Mouse (Mus musculus): ENCODE results near the gene Ccdc60.

Ccdc60 gene

GRCm38 (mm10) chr5:116269212-116270145 lies 19.3 kb downstream of the Ccdc60 start:
- no peak for DNase-seq

- DNase-seq: no peak
These were observed 26.1 kb downstream of the Ccdc60 start for GRCm38 (mm10) chr5:116262689-116263088.

DNA sequence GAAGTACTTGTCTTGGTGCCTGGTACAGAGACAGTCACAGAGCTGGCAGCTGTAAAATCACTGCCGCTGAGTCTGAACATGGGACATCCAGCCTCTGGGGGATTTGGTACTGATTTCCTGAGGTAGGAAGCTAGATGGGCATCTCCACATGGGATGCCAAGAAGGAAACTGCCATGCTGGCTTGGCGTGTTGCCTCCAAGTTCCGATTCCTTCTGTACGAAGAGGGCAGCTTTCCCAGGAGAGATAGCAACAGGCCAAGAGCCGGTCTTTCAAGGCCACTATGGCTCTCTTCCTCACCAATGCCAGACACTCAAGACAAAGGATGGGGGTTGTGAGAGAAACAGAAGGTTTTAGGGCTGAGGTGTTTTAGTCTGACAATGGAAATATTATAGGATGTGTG lies 26.8 kb downstream of the Ccdc60 start:
- DNase-seq: no peak

GRCm38 (mm10) chr5:116260356-116260755 lies 28.4 kb downstream of the Ccdc60 start:
- no peak for DNase-seq

- DNase-seq: no peak
These were observed 30.4 kb downstream of the Ccdc60 start for GRCm38 (mm10) chr5:116258321-116258860.

DNA sequence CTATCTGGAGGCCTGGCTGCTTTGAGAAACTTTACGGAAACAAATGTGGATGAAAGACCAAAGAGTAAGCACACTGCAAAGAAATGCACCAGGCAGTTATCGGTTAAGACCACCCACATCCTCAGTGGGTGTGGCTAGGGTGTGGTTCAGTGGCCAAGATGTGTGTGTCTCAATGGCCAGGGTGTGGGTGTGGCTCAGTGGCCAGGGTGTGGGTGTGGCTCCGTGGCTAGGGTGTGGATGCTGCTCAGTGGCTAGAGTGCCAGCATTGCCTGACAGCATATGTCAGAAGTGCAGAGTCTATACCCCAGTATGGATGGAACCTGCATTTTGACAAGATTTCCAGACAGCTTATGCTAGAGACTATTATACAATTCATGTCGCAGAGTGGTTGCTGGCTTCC lies 34.9 kb downstream of the Ccdc60 start:
- no peak for DNase-seq

DNA sequence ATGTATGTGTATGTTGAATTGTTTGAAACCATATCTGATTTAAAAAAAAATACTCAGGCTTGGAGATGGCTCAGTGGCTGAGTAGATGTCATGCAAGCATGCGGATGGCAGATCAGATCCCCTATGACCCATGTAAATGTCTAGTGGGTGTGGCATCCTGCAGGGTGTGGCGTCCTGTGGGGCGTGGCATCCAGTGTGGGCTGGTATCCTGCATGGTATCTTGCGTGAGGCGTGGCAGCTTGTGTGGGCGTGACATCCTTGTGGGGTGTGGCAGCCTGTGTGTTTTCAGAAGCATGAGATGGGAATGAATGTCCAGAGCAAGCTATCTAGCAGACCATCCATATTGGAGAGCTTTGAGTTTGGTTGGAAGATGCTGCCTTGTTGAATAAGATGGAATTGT lies 36.6 kb downstream of the Ccdc60 start:
- no peak for DNase-seq

GRCm38 (mm10) chr5:116246642-116247041 lies 42.1 kb downstream of the Ccdc60 start:
- no peak for DNase-seq

GRCm38 (mm10) chr5:116244476-116244875 lies 44.3 kb downstream of the Ccdc60 start:
- no peak for DNase-seq

GRCm38 (mm10) chr5:116243622-116244021 lies 45.2 kb downstream of the Ccdc60 start:
- DNase-seq: no peak

DNA sequence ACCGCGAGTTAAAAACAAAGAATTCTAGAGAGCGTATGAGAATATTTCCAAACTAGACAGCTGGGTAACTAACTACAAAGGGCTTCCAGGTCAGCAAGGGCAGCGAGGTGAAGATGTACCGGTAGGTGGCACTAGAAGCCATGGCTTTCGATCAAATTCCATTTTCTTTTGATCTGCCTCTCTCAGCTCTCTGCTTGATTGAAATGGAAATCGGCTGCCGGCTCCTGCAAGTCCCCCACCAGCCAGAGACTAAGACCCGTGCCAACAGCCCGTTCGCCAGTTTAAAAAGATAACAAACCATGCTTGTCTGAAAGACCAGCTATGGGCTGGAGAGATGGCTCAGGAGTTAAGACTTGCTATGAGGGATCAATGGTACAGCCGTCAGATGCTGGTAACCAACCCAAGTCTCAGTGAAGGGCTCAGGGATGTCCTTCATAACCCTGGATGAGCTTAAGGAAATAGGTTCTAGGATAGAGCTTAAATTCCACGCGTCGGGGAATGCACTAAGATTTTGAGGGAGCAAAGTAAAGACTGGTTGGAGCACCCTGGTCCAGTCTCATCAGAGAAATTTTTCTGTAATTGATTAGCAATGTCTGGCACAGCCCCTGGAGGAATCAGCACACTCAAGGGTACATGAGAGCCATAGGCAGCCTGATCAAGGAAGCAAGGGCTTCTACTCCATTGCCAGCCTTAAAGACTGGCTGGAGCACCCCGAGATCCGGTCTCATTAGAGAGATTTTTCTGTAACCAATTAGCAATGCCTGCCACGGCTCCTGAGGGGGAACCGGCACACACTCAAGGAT lies 56.7 kb downstream of the Ccdc60 start:
- DNase-seq: peak; percentile 62

DNA sequence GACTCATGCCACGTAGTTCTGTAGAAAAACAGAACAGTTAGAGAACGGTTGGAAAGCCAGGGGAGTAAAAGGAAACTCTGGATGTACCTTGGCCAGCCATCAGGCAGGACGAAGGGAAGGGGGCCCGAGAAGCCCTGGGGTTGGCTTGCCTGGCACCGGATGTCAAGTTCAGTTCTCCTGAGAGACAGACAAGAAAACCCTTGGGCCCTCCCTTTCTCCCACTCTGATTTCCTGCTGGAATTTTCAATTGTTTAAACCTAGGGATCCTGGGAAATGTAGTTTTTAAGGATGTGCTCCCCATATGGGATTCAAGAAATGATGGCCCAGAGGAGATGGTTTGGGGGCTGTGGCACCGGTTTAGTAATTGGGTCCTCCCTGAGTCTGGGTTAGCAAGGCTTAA lies 60.4 kb downstream of the Ccdc60 start:
- DNase-seq: no peak

GRCm38 (mm10) chr5:116224023-116224422 lies 64.8 kb downstream of the Ccdc60 start:
- DNase-seq: no peak

GRCm38 (mm10) chr5:116221916-116222315 lies 66.9 kb downstream of the Ccdc60 start:
- DNase-seq: no peak

DNA sequence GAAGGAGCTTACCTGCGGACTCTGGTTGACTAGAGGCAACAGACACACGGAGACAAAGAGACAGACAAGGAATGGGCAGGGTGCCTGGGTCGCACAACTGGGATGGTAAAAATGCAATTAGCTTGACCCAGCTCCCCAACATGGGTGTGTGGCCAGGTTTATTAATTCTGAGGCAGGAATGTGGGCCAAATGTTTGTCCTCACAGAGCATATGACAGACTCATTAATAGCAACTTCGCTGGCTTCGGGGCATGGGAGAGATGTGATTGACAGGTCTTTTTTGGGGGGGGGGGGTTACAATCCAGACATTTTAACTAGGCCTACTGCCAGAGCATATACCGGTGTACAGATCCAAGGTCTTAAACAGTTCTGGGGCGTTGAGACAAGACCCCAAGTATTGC lies 69.5 kb downstream of the Ccdc60 start:
- no peak for DNase-seq

DNA sequence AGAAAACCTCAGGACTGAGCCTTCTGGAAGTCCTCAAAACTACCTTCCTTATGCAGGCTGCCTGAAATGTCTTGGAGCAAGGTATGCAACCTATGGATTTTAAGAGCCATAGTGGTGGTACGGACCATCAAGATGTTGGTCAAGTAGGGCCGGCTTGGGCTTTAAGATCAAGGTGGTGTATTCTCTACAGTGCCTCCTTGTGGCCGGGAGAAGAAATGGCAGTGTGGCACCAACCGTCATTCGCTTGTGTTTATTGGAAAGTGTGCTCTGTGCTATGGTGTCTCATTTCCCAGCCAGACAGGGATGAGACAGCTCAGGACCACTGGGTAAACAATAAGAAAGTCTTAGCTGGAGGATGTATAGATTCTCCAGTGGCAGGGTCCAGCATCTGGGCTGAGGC lies 76.1 kb downstream of the Ccdc60 start:
- no peak for DNase-seq

DNA sequence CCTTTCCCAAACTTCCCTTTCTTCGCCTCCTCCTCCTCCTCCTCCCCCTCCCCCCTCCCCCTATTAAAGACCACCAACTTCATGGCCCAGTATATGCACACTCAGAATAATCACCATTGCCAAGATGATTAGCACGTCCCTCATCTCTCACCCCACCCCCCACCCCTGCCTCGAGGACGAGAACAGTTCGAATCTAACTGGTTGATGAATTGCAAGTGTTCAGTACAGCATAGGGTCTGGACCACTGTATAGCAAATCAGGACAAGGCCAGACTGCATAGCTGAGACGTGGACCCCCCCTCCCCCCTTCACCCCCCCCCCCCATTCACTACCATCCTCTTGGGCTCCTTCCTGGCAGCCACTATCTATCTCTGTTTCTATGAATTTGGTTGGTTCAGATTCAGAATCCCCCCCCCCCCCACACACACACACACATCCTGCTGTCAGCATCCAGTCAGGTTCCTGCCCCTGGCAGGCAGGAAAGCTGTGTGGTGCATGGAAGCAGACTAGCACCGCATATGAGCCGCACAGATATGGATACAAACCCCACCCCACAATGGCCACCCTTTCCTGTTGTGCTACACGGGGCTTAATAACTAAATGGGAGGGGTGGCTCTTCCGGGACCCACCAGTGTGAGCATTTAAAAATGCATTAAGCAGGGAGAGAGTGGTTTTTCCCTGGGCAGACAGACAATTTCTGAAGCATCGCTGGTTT lies 79.2 kb downstream of the Ccdc60 start:
- DNase-seq: no peak

GRCm38 (mm10) chr5:116208741-116209368 lies 79.9 kb downstream of the Ccdc60 start:
- DNase-seq: no peak

DNA sequence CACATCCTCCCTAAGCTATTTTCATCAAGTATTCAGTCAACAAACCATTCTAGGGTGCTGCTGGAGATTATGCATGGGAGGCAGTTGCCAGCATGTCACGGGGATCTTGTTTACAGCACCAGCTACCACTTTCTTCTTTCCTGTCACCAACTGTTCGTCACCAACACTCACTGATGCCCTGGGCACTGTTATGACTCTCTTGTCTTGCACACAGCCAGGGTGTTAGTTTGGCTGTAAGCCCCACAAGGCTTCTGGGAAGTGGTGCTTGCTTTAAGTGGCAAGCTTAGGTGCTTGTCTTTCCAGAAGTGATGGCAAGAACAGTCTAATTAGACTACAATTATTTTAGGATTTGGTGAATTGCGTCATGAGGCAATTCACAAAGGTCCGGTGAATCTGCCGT lies 86.1 kb downstream of the Ccdc60 start:
- DNase-seq: no peak

- no peak for DNase-seq
These were observed 94.3 kb downstream of the Ccdc60 start for GRCm38 (mm10) chr5:116194499-116194898.

DNA sequence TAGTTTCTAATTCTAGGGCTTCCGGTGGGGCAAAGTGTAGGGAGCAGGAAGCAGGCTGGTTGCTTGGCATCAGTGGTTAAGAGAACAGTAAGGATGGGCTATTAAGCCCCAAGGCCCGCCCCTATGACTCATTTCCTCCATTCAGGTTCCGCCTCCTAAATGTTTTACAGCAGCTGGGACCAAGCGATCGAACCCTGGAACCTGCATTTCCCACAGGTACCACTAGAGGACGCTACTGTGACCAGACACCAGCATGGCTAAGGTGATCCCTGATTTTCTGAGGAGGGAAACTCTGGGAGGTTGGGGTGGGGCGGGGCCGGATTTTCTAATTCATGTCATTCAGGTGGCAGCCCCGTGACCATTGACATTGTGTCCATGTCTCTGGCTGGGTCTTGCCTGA lies 96.1 kb downstream of the Ccdc60 start:
- no peak for DNase-seq

DNA sequence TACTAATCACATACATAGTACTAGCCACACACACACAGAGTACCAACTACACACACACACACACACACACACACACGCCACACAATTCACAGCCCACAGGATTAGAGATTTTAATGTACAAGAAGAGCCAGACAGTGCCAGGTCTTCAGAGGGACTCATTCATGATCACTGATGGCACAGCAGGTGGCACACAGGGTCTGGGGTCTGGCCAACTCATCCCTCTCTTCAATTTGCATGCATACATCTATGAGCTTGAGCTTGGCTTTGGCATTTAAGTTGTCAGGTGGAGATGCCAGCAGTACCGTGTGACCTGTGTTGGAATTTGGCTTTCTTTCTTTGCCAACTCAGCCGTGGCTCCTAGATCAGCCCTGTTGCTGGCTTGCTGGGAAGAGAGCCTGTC lies 97.2 kb downstream of the Ccdc60 start:
- no peak for DNase-seq

GRCm38 (mm10) chr5:116189818-116190217 lies 99.0 kb downstream of the Ccdc60 start:
- no peak for DNase-seq

All from cerebellum, adult 11 months (tissue).